Mouse (Mus musculus) liver, embryonic 16.5 days (tissue): Measurements from ENCODE around the gene Mgat1. TPM values are rescaled to one million over a fixed set of nuclear protein-coding genes. Genes with fewer than 3 reads are reported as not detected.

Source experiments
- ATAC-seq: fragments of 200-750 bp; cut with Nextera tagmentation; 2 replicates; pipeline ENCODE4 v1.8.0; 2017; ENCODE audit warnings: low read depth, mild to moderate bottlenecking, moderate number of reproducible peaks, moderate library complexity
- H3K27ac ChIP-seq: fragments of 300-500 bp; sonication (generic); 2 replicates; pipeline ENCODE4 v1.5.1; 2014; ENCODE audit warnings: mild to moderate bottlenecking, low read length
- H3K27me3 ChIP-seq: fragments of 300-500 bp; sonication (generic); 2 replicates; pipeline ENCODE4 v1.6.1; 2014; ENCODE audit warnings: low read depth, low read length, mixed read lengths; ENCODE audit not compliant: control insufficient read depth, insufficient read depth
- H3K36me3 ChIP-seq: fragments of 300-500 bp; sonication (generic); 2 replicates; pipeline ENCODE4 v1.6.1; 2014; ENCODE audit warnings: mild to moderate bottlenecking; ENCODE audit not compliant: control insufficient read depth, insufficient read depth
- H3K4me1 ChIP-seq: fragments of 300-500 bp; sonication (generic); 2 replicates; pipeline ENCODE4 v1.6.1; 2014; ENCODE audit warnings: low read depth, low read length, mixed read lengths; ENCODE audit not compliant: control insufficient read depth
- H3K4me2 ChIP-seq: fragments of 300-500 bp; sonication (generic); 2 replicates; pipeline ENCODE4 v1.6.1; 2014; ENCODE audit warnings: low read depth, low read length, mixed read lengths
- H3K4me3 ChIP-seq: fragments of 300-500 bp; sonication (generic); 2 replicates; pipeline ENCODE4 v1.5.1; 2014; ENCODE audit warnings: low read depth, mild to moderate bottlenecking, low read length
- H3K9ac ChIP-seq: fragments of 300-500 bp; sonication (generic); 2 replicates; pipeline ENCODE4 v1.6.1; 2014; ENCODE audit warnings: low read depth, low read length
- H3K9me3 ChIP-seq: fragments of 300-500 bp; sonication (generic); replicated peaks from 2 replicates; pipeline ENCODE4 v1.6.1; 2016; ENCODE audit warnings: low read length; ENCODE audit not compliant: control insufficient read depth
- WGBS: fragments of 180-500 bp; shearing (Covaris S2); extraction: QIAGEN DNeasy Blood & Tissue Kit; methylation state at CpG from one replicate; pipeline ENCODE4 v1.1.7; 2014; ENCODE audit not compliant: insufficient replicate concordance; 5-methylcytosine and 5-hydroxymethylcytosine counted together
- polyA plus RNA-seq: library from polyadenylated mRNA; unstranded; fragments of >200 nt; fragmentation: Nextera tagmentation; extraction: Ambion mirVana; gene quantifications from 2 replicates; pipeline ENCODE4 v1.2.1, GENCODE M21; 2015

Mgat1 gene
- polyA plus RNA-seq, 1 experiment from 2014 or later, result 41.5 TPM

- Histone ChIP-seq H3K9me3 (no peaks in the 10 kb centered on the region), H3K27ac (peak overlapping the region; percentile 95; the same call in 1 of the 2 replicates), H3K27me3 (no peaks in the 10 kb centered on the region), H3K4me3 (peak overlapping the region; percentile 50), H3K9ac (no peak overlapping the region), H3K4me2 (peak overlapping the region; percentile 98), H3K36me3 (no peaks in the 10 kb centered on the region), H3K4me1 (peaks cover 70% of the 10 kb centered on the region)
- no peak for ATAC-seq
- WGBS, result 62% methylated on average over 4 of the region's 4 CpGs
Observed at GRCm38 (mm10) chr11:49246523-49246922, 2.5 kb downstream of the Mgat1 start.

GRCm38 (mm10) chr11:49247255-49247654 lies 3.3 kb downstream of the Mgat1 start:
- Histone ChIP-seq H3K9ac (peak overlapping the region; percentile 42; the same call in 1 of the 2 replicates), H3K4me3 (peak overlapping the region; percentile 28; the same call in 1 of the 2 replicates), H3K4me1 (peaks cover 78% of the 10 kb centered on the region), H3K36me3 (no peaks in the 10 kb centered on the region), H3K27me3 (no peaks in the 10 kb centered on the region), H3K4me2 (peak overlapping the region; percentile 98), H3K9me3 (no peaks in the 10 kb centered on the region), H3K27ac (peak overlapping the region; percentile 54; the same call in 1 of the 2 replicates)
- 32% methylated on average over 2 of the region's 2 CpGs for WGBS
- no peak for ATAC-seq

GRCm38 (mm10) chr11:49248226-49248973 lies 4.4 kb downstream of the Mgat1 start:
- Histone ChIP-seq H3K4me1 (peaks cover 80% of the 10 kb centered on the region), H3K9me3 (no peaks in the 10 kb centered on the region), H3K36me3 (peaks cover 7% of the 10 kb centered on the region), H3K27ac (peak overlapping the region; percentile 94), H3K9ac (peak overlapping the region; percentile 42; the same call in 1 of the 2 replicates), H3K27me3 (no peaks in the 10 kb centered on the region), H3K4me2 (peak overlapping the region; percentile 98), H3K4me3 (no peak overlapping the region)
- no peak for ATAC-seq
- WGBS, result 47% methylated on average over 6 of the region's 6 CpGs

GRCm38 (mm10) chr11:49248974-49249700 lies 5.1 kb downstream of the Mgat1 start:
- WGBS, result 47% methylated on average over 6 of the region's 6 CpGs
- no peak for ATAC-seq
- Histone ChIP-seq H3K4me3 (peak overlapping the region; percentile 84; the same call in 1 of the 2 replicates), H3K27ac (peak overlapping the region; percentile 94), H3K27me3 (no peaks in the 10 kb centered on the region), H3K36me3 (peaks cover 13% of the 10 kb centered on the region), H3K4me1 (peaks cover 82% of the 10 kb centered on the region), H3K9ac (peak overlapping the region; percentile 96; the same call in 1 of the 2 replicates), H3K9me3 (no peaks in the 10 kb centered on the region), H3K4me2 (peak overlapping the region; percentile 80)

GRCm38 (mm10) chr11:49249811-49250421 lies 5.9 kb downstream of the Mgat1 start:
- Histone ChIP-seq H3K9me3 (no peaks in the 10 kb centered on the region), H3K4me1 (peaks cover 75% of the 10 kb centered on the region), H3K4me3 (peak overlapping the region; percentile 84), H3K4me2 (peak overlapping the region; percentile 80), H3K27ac (peak overlapping the region; percentile 94), H3K36me3 (peaks cover 13% of the 10 kb centered on the region), H3K9ac (peak overlapping the region; percentile 96), H3K27me3 (no peaks in the 10 kb centered on the region)
- peak; percentile 3; the same call in 1 of the 2 replicates for ATAC-seq
- 3% methylated on average over 10 of the region's 10 CpGs for WGBS

GRCm38 (mm10) chr11:49250422-49251379 lies 6.7 kb downstream of the Mgat1 start:
- Histone ChIP-seq H3K27ac (peak overlapping the region; percentile 94), H3K4me2 (peak overlapping the region; percentile 80), H3K9me3 (no peaks in the 10 kb centered on the region), H3K4me1 (peaks cover 67% of the 10 kb centered on the region), H3K27me3 (no peaks in the 10 kb centered on the region), H3K4me3 (peak overlapping the region; percentile 84), H3K9ac (peak overlapping the region; percentile 96), H3K36me3 (peaks cover 18% of the 10 kb centered on the region)
- ATAC-seq, result peak; percentile 96
- WGBS, result 1% methylated on average over 45 of the region's 45 CpGs

GRCm38 (mm10) chr11:49251380-49251761 lies 7.4 kb downstream of the Mgat1 start:
- Histone ChIP-seq H3K4me2 (peak overlapping the region; percentile 80), H3K27ac (peak overlapping the region; percentile 94), H3K9ac (peak overlapping the region; percentile 96), H3K4me1 (peaks cover 62% of the 10 kb centered on the region), H3K9me3 (no peaks in the 10 kb centered on the region), H3K27me3 (no peaks in the 10 kb centered on the region), H3K36me3 (peaks cover 19% of the 10 kb centered on the region), H3K4me3 (peak overlapping the region; percentile 84)
- ATAC-seq, result no peak
- 15% methylated on average over 7 of the region's 7 CpGs for WGBS

GRCm38 (mm10) chr11:49252048-49252447 lies 8.1 kb downstream of the Mgat1 start:
- Histone ChIP-seq H3K9ac (peak overlapping the region; percentile 96), H3K4me1 (peaks cover 56% of the 10 kb centered on the region), H3K9me3 (no peaks in the 10 kb centered on the region), H3K4me2 (peak overlapping the region; percentile 80), H3K36me3 (peaks cover 19% of the 10 kb centered on the region), H3K27ac (peak overlapping the region; percentile 94), H3K27me3 (no peaks in the 10 kb centered on the region), H3K4me3 (peak overlapping the region; percentile 84)
- no peak for ATAC-seq
- 39% methylated on average over 5 of the region's 5 CpGs for WGBS
